Mouse (Mus musculus) limb, embryonic 13.5 days (tissue): ENCODE results near the gene Pigz. TPM values are rescaled to one million over a fixed set of nuclear protein-coding genes. Genes with fewer than 3 reads are reported as not detected.

Experiments
- ATAC-seq: fragments of 200-750 bp; cut with Nextera tagmentation; 2 replicates; pipeline ENCODE4 v1.8.0; 2017; ENCODE audit warnings: low read depth, moderate number of reproducible peaks, moderate TSS enrichment; ENCODE audit not compliant: low FRiP score
- H3K27ac ChIP-seq: fragments of 300-500 bp; sonication (generic); 2 replicates; pipeline ENCODE4 v1.5.1; 2015; ENCODE audit warnings: inconsistent platforms, mild to moderate bottlenecking, moderate library complexity
- H3K27me3 ChIP-seq: fragments of 300-500 bp; sonication (generic); 2 replicates; pipeline ENCODE4 v1.6.1; 2015; ENCODE audit warnings: mild to moderate bottlenecking, inconsistent platforms
- H3K36me3 ChIP-seq: fragments of 300-500 bp; sonication (generic); 2 replicates; pipeline ENCODE4 v1.6.1; 2015; ENCODE audit warnings: inconsistent platforms, mild to moderate bottlenecking, moderate library complexity
- H3K4me1 ChIP-seq: fragments of 300-500 bp; sonication (generic); 2 replicates; pipeline ENCODE4 v1.6.1; 2015; ENCODE audit warnings: inconsistent platforms
- H3K4me2 ChIP-seq: fragments of 300-500 bp; sonication (generic); replicated peaks from 2 replicates; pipeline ENCODE4 v1.6.1; 2015; ENCODE audit warnings: inconsistent platforms, mild to moderate bottlenecking, moderate library complexity
- H3K4me3 ChIP-seq: fragments of 300-500 bp; sonication (generic); 2 replicates; pipeline ENCODE4 v1.5.1; 2015; ENCODE audit warnings: moderate library complexity, mild to moderate bottlenecking, inconsistent platforms
- H3K9ac ChIP-seq: fragments of 300-500 bp; sonication (generic); 2 replicates; pipeline ENCODE4 v1.6.1; 2015; ENCODE audit warnings: mild to moderate bottlenecking, inconsistent platforms
- H3K9me3 ChIP-seq: fragments of 300-500 bp; sonication (generic); 2 replicates; pipeline ENCODE4 v1.6.1; 2016; ENCODE audit warnings: inconsistent platforms
- WGBS: fragments of 180-500 bp; shearing (Covaris S2); methylation state at CpG from one replicate; pipeline ENCODE4 v1.1.7; 2015; 5-methylcytosine and 5-hydroxymethylcytosine counted together
- microRNA-seq: library from miRNA; unstranded; fragments of <30 nt; microRNA quantifications from one replicate; pipeline ENCODE4, GENCODE M21; 2016
- polyA plus RNA-seq: library from polyadenylated mRNA; unstranded; fragments of >200 nt; fragmentation: Nextera tagmentation; extraction: Ambion mirVana; gene quantifications from 2 replicates; pipeline ENCODE4 v1.2.1, GENCODE M21; 2015

Pigz gene
- polyA plus RNA-seq, 1 experiment from 2014 or later: 0.79 TPM

GRCm38 (mm10) chr16:31947901-31948316 is 14.3 kb downstream of the Pigz start:
- Histone ChIP-seq H3K4me3 (peak overlapping the region; percentile 96), H3K4me1 (peaks cover 38% of the 10 kb centered on the region), H3K36me3 (peaks cover 36% of the 10 kb centered on the region), H3K27ac (peak overlapping the region; percentile 88), H3K9ac (peak overlapping the region; percentile 93), H3K27me3 (no peaks in the 10 kb centered on the region), H3K9me3 (no peaks in the 10 kb centered on the region), H3K4me2 (peak overlapping the region; percentile 86)
- ATAC-seq: peak; percentile 63
- under 1% methylated on average over 38 of the region's 38 CpGs for WGBS

DNA sequence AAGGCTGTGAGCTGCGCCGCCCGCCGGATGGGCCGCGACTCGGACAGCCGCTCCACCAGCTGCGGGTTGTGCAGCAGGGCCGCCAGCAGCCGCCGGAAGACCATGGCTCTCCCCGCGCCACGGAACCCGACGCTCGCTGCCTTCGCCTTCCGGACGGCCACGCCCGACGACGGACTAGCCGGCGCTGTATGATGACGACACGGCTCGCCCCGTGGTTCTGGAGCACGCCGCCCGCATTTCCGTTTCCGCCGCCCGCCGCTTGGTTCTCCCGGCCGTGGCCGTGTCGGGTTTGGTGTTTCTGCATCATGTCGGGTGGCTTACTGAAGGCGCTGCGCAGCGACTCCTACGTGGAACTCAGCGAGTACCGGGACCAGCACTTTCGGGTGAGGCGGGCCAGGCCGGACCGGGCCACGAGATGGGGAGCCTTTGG is 14.7 kb downstream of the Pigz start, which contains the start of the genes 0610012G03Rik and Ncbp2:
Gene 0610012G03Rik, minus strand, starts transcription at position 150 of the 430 bp plus-strand sequence.
Gene Ncbp2, plus strand, starts transcription at position 169 of the 430 bp plus-strand sequence.
- WGBS: under 1% methylated on average over 55 of the region's 55 CpGs
- Histone ChIP-seq H3K27ac (peak within 1 kb of the TSS; percentile 88), H3K9ac (peak within 1 kb of the TSS; percentile 93), H3K4me3 (peak within 1 kb of the TSS; percentile 96), H3K4me2 (peak within 1 kb of the TSS; percentile 90), H3K36me3 (peaks cover 37% of the 10 kb centered on the region), H3K9me3 (no peaks in the 10 kb centered on the region), H3K27me3 (no peaks in the 10 kb centered on the region), H3K4me1 (peaks cover 38% of the 10 kb centered on the region)
- peak; percentile 93 for ATAC-seq

DNA sequence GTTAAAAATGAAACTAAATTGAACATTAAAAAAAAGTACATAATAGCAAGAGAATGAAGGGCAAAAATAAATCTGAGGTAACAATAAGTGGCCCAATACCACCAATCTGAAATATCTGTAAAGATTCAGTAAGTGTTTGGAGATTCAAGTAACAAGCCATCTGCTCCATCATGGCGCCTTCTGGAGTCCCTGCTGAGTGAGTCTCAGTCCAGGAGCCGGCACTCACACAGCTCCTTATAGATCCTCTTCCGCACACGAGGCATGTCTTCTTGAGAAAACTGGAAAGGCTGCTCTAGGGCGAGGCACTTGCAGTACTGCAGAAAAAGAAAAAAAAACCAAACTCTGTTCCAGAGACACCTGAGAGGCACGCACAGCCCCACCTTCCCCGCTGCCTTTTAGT is 29.6 kb downstream of the Pigz start:
- no peaks in the 10 kb centered on the region for H3K27me3 ChIP-seq
- H3K4me1 ChIP-seq: no peaks in the 10 kb centered on the region
- H3K9ac ChIP-seq: no peak overlapping the region
- no peaks in the 10 kb centered on the region for H3K9me3 ChIP-seq
- no peak for ATAC-seq
- H3K4me2 ChIP-seq: no peak overlapping the region
- H3K27ac ChIP-seq: no peak overlapping the region
- peaks cover 83% of the 10 kb centered on the region for H3K36me3 ChIP-seq
- 75% methylated on average over 7 of the region's 7 CpGs for WGBS
- H3K4me3 ChIP-seq: no peak overlapping the region

GRCm38 (mm10) chr16:31975258-31975657 is 41.6 kb downstream of the Pigz start:
- Histone ChIP-seq H3K9ac (no peak overlapping the region), H3K4me2 (no peak overlapping the region), H3K4me3 (no peak overlapping the region), H3K9me3 (no peaks in the 10 kb centered on the region), H3K36me3 (peaks cover 72% of the 10 kb centered on the region), H3K4me1 (no peaks in the 10 kb centered on the region), H3K27ac (no peak overlapping the region), H3K27me3 (no peaks in the 10 kb centered on the region)
- 83% methylated on average over 4 of the region's 4 CpGs for WGBS
- no peak for ATAC-seq

DNA sequence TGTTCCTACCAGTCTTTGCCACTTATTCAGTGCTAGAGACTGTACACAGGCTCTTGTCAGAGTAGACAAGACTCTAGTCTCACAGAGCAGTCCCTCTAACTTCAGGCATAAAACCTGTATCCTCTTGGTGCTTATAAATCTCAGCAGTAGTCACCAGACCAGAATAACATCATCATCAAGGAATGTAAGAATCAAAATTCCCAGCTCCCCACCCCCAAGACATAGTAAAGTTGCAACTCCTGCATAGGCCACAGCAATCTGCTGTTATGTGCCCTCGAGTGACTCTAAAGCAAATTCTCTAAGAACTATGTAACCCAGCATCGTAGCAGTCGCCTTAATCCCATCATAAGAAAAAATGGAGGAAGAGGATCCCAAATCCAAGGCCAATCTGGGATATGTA is 45.9 kb downstream of the Pigz start:
- ATAC-seq: no peak
- H3K4me3 ChIP-seq: no peak overlapping the region
- no peaks in the 10 kb centered on the region for H3K27me3 ChIP-seq
- 91% methylated on average over 3 of the region's 3 CpGs for WGBS
- no peaks in the 10 kb centered on the region for H3K9me3 ChIP-seq
- H3K27ac ChIP-seq: no peak overlapping the region
- no peaks in the 10 kb centered on the region for H3K4me1 ChIP-seq
- H3K4me2 ChIP-seq: no peak overlapping the region
- no peak overlapping the region for H3K9ac ChIP-seq
- H3K36me3 ChIP-seq: peaks cover 59% of the 10 kb centered on the region

DNA sequence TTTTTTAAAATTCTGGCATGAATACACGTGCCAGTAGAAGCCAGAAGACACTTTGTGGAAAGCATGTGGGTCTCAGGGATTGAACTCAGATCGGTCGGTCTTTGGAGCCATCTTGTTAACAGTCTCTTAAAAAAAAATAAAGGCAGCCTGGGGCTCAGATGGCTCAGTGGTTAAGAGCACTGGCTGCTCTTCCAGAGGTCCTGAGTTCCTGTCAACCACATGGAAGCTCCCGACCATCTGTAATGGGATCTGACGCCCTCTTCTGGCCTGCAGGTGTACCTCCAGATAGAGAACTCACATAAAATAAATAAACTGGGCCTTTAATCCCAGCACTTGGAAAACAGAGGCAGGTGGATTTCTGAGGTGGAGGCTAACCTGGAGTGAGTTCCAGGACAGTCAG is 47.3 kb downstream of the Pigz start:
- WGBS: 78% methylated on average over 5 of the region's 5 CpGs

DNA sequence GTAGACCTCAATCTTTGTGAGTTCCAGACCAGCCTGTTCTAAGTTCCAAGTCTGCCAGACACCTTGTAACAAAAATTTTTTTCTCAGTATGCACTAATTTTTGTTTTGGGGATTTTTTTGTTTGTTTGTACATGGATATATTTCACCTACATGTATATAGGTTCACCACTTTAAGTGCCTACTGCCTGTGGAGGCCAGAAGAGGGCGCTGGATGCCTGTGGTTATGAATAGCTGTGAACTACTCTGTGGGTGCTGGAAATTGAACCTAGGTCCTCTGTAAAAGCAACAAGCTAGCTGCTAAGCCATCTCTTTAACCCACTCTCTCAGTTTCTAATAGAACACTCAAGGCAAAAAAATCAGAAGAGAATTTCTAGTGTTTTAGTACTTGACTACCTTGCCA is 58.4 kb downstream of the Pigz start:
- no peaks in the 10 kb centered on the region for H3K4me1 ChIP-seq
- H3K36me3 ChIP-seq: peaks cover 62% of the 10 kb centered on the region
- no peak overlapping the region for H3K27ac ChIP-seq
- no peaks in the 10 kb centered on the region for H3K27me3 ChIP-seq
- 60% methylated on average over 1 of the region's 1 CpGs for WGBS
- ATAC-seq: no peak
- H3K9me3 ChIP-seq: no peaks in the 10 kb centered on the region
- H3K4me2 ChIP-seq: no peak overlapping the region
- no peak overlapping the region for H3K4me3 ChIP-seq
- no peak overlapping the region for H3K9ac ChIP-seq

More for the DNA sequence above, 47.3 kb downstream of the Pigz start:
- no peak overlapping the region for H3K4me3 ChIP-seq
- peaks cover 57% of the 10 kb centered on the region for H3K36me3 ChIP-seq
- H3K27ac ChIP-seq: no peak overlapping the region
- no peak overlapping the region for H3K4me2 ChIP-seq
- no peak for ATAC-seq
- H3K9ac ChIP-seq: no peak overlapping the region
- H3K27me3 ChIP-seq: no peaks in the 10 kb centered on the region
- H3K9me3 ChIP-seq: no peaks in the 10 kb centered on the region
- no peaks in the 10 kb centered on the region for H3K4me1 ChIP-seq

DNA sequence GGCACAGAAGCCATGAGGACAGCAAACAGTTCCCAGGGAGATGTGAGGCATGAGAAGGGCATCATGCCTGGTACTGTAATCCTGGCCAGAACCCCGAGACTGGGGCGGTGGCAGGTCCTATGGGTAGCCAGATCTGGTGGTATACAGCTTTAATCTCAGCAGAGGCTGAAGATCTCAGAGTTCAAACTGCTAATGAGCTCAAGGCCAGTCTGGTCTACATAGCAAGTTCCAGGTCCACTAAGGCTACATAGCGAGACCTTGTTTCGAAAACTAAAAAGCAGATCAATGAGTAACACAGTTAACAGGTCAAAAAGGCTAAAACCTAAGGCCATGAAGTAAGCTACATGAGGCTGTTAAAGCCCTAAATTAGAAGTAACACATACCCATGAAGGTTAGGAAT is 59.5 kb downstream of the Pigz start:
- H3K9ac ChIP-seq: no peak overlapping the region
- no peaks in the 10 kb centered on the region for H3K4me1 ChIP-seq
- H3K4me3 ChIP-seq: no peak overlapping the region
- H3K36me3 ChIP-seq: peaks cover 53% of the 10 kb centered on the region
- H3K4me2 ChIP-seq: no peak overlapping the region
- 96% methylated on average over 4 of the region's 4 CpGs for WGBS
- H3K27ac ChIP-seq: no peak overlapping the region
- ATAC-seq: no peak
- no peaks in the 10 kb centered on the region for H3K27me3 ChIP-seq
- no peaks in the 10 kb centered on the region for H3K9me3 ChIP-seq

GRCm38 (mm10) chr16:31993946-31994345 is 60.3 kb downstream of the Pigz start:
- H3K27me3 ChIP-seq: no peaks in the 10 kb centered on the region
- no peak overlapping the region for H3K27ac ChIP-seq
- no peaks in the 10 kb centered on the region for H3K9me3 ChIP-seq
- H3K36me3 ChIP-seq: peaks cover 50% of the 10 kb centered on the region
- no peak overlapping the region for H3K9ac ChIP-seq
- no peak overlapping the region for H3K4me2 ChIP-seq
- no peak for ATAC-seq
- no peak overlapping the region for H3K4me3 ChIP-seq
- no peaks in the 10 kb centered on the region for H3K4me1 ChIP-seq

Small RNAs within 50 kb of the gene (microRNA-seq; reads per million reads assigned to microRNA genes)
- not detected for gene Gm26269

Other genes starting within 250 kb of the Pigz start
- gene Meltf, start 55.0 kb upstream of the Pigz start, polyA plus RNA-seq: 2.1 and 2.5 TPM in 2 replicates
- gene 0610012G03Rik, start 14.6 kb downstream of the Pigz start, polyA plus RNA-seq: 84.2 and 86.6 TPM in 2 replicates
- 146 TPM in 2 replicates for gene Ncbp2, start 14.7 kb downstream of the Pigz start, polyA plus RNA-seq
- 16.8 and 18.2 TPM in 2 replicates for gene Senp5, start 69.4 kb downstream of the Pigz start, polyA plus RNA-seq
- 30.0 and 32.3 TPM in 2 replicates for gene Pak2, start 145.5 kb downstream of the Pigz start, polyA plus RNA-seq
- 124 and 126 TPM in 2 replicates for gene Pigx, start 165.9 kb downstream of the Pigz start, polyA plus RNA-seq
- 30.0 and 33.2 TPM in 2 replicates for gene Cep19, start 165.9 kb downstream of the Pigz start, polyA plus RNA-seq
- gene Nrros, start 231.7 kb downstream of the Pigz start, polyA plus RNA-seq: 12.3 and 14.3 TPM in 2 replicates
- 0.36 TPM in 1 of 2 replicates, not detected in the other for gene Bex6, start 246.0 kb downstream of the Pigz start, polyA plus RNA-seq